Mouse (Mus musculus): ENCODE measurements around the gene Tk1.

Tk1 gene

DNA sequence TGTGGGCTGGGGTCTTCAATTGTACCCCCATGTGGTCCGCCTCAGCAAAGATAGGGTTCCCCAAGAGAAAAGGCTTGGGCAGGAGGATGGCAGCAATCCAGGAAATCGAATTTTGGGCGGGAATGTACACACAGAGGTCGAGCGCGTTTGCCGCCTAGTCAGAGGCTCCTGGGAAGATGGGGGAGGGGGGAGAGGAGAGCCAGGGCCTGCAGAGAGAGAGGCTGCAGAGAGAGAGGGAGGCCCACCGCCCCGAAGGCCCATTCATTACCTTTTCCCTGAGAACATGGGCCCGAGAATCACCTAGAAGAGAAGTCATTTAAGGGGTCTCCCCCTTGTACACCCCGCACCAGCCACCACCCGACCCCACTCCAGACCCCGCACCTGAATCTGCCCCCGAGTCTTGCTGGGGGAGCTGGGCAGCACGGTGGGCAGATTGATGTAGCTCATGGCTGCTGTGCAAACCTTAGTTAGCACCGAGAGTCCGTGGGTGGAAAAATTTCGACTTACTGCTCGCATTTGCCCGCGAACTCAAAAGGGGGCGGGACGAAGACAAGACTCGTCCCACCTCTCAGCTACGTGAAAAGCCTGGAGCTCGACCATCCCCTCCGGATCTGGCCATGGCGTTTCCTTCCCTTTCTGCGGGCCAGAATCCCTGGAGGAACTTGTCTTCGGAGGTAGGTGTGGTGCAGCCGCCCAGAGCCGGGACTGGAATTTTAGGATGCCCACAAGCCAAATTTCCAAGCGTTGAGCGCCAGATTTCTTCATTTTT, at the start of gene Tk1, which contains the start of gene Afmid:
Gene Tk1 (minus strand): TSS at position 760 of the 769 bp plus-strand sequence.
Gene Afmid (plus strand): TSS at position 592 of the 769 bp plus-strand sequence.
- peak; percentile 33 to 36 for DNase-seq

DNA sequence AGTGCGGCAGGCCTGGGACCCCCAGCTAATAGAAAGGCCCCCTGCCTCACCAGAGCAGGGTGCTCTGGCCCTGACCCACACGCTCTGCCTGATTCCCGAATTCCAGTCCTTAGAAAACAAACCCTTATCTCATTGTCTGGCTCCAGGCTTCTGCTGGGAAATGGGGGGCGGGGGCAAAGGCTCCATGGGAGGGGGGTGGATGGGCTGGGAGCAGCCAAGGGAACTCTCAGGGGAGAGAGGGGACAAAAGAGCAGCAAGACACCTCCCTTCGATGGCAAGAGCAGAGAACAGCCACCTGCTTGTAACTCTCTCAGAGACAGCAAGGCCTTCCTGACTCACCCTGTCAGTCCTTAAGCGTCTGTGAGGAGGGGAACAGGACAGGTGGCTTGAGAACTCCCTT, 49.8 kb upstream of the Tk1 start:
- DNase-seq: no peak

DNA sequence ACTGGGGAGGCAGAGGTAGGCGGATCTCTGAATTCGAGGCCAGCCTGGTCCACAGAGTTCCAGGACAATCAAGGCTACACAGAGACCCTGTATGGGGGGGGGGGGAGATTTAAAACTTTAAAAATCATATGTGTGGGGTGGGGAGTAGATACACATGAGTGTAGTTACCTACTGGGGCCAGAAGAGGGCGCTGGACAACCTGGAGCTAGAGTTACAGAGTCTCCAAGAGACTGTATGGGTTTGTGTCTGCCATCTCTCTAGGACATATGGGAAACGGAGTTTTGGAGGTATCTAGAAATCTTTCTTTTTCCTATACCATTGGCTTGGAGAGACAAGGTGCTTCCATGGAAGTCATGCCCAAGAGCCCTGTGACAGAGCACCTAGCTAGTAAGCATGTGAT, 48.5 kb upstream of the Tk1 start:
- DNase-seq: peak; percentile 40 to 41

DNA sequence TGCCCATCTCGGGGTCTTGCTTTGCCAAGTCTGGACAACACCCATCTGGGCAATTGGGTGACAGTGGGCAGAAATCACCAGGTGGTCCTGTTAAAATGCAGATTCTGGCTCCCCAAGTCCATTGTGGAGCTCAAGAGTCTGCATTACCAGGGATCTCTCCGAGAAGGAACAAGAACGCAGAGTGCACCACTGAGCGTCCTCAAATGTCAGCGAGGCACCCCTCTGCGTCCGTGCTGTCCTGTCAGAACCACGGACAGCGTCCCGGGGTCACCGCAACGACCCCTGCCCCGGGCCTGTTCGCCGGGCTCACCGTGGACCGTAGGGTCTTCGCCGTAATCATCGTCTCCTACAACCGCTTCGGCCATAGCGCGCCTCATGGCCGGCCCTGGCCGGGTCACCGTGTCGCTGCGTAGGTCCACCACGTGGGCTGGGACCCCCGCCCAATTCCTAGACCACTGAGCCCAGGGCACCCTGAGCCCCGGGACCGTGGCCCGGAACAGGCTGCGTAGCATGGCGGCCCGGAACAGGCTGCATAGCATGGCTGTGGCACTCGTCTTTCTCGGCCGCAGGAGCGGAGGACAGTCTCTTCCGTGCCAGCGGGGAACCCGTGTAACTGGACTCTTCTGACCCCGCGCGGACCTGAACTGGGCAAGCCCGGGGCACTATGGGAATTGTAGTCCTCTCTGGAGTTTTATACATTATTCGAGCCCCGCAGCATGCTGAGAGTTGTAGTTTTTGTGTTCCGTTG, 47.1 kb upstream of the Tk1 start, which contains the start of gene Tha1:
Gene Tha1 (minus strand): TSS at position 621 of the 748 bp plus-strand sequence.
- peak; percentile 44 to 52 for DNase-seq

DNA sequence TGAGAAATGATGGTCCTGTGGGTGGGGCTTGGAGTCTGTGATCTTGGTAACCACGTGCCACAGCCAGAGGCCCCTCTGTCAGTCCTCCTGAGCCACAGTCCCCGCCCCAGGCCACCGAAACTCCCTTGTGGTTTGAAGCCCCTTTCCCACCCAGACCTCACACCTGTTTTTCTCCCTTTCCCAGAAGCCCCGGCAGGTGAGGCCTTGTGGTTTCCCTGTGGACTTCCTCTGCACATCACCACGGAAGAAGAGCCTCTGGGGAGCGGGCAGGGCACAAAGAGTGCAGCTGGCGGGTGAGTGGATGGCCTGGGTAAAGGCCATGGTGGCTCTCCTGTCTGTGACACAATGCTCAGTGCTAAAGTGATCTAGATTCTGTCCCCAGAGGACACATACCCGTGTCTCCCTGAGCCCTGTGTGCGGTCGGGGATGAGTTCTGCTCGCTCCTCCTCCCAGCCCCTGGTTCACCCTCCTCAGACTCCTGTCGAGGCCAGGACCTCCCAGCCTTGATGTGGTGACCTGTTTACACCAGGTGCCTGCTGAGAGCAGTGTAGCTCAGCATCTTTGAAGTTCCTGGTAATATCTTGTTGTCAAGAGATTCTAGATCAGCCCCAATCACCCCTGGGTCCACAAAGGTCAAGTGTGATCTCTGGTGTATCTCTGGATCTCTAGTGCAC, 46.2 kb upstream of the Tk1 start:
- DNase-seq: peak; percentile 66 to 69

DNA sequence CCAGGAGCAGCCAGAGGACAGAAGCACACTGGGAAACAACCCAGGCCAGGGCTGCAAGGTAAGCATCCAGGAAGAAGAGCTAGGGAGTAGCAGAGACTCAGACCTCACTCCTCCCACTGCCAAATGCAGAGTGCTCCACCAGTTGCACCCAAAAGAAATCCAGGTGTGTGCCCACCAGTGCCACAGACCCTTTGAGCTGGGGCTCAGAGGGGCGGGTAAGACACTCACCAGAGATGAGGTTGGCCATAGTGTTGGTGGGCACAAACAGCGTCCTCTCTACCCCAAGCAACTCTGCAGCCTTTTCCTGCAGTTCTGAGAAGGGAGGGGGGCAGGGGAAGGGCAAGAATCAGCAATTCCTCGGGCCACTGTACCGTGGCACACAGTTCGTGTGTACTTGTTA, 45.5 kb upstream of the Tk1 start:
- DNase-seq: no peak

DNA sequence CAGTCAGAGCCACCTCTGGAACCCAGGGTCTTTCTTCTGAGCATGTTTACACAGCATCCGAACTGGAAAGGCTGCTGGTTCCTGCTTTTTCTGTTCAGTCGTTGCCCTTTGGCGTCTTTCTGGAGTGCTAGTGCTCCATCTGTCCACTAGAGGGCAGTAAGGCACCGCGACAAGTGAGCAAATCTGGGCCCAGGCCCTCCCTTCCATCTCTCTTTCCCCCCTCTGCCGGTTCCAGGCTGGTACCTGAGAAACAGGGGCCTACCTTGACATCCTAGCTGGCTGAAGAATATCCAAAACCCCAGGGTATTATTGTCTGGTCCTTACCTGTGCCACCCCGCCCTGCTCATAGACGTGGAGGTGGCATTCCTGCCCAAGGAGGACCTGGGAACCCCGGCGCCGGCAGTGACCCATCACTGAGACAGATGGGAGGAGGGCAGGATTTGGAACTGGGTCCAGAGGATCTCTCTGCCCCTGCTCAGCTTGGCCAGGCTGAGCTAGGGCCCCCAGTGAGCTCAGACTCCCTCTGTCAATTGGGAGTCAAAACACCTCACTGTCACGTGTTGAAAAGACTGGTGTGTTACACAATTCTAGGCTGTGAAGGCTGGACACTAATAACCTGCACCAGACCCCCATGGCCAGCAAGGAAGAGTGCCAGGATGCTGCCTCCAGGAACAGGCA, 44.9 kb upstream of the Tk1 start:
- DNase-seq: peak; percentile 85 to 86

DNA sequence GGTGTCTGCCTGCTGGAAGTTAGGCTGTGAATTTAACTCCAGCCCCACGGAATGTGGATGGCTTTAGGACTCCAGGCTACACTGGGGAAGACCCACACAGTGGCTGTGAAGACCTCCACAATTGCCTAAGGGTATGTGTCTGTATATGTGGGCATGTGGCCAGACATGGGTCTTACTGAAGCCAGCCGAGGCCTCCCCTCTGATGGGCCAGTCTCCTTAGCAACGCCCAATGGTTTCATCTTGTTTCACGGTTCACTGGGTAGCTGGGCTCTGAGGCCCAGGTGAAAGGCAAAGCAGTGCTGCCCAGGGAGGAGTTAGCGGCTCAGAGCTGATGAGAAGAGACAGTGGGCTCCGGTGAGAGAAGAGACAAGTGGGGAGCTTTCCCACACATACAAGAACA, 40.1 kb upstream of the Tk1 start:
- DNase-seq: no peak

DNA sequence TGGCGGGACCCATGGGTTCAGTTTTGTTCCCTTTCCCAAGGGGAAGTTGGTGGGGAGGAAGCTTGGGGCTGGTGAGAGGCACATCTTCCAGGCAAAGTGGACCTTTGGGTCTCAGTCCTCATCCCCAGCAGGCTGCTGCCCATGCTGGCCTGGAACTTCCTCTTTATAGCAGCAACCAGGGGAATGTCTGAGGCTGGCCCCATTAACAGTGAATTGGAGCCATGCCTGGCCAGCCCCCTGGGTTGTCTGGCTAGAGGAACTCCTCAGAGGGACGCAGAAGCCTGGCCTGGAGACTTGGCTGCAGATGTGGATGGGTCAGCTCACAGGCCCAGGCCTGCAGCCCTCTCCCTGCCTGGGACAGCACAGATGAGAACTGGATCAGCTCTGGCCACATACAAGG, 38.9 kb upstream of the Tk1 start:
- no peak for DNase-seq

DNA sequence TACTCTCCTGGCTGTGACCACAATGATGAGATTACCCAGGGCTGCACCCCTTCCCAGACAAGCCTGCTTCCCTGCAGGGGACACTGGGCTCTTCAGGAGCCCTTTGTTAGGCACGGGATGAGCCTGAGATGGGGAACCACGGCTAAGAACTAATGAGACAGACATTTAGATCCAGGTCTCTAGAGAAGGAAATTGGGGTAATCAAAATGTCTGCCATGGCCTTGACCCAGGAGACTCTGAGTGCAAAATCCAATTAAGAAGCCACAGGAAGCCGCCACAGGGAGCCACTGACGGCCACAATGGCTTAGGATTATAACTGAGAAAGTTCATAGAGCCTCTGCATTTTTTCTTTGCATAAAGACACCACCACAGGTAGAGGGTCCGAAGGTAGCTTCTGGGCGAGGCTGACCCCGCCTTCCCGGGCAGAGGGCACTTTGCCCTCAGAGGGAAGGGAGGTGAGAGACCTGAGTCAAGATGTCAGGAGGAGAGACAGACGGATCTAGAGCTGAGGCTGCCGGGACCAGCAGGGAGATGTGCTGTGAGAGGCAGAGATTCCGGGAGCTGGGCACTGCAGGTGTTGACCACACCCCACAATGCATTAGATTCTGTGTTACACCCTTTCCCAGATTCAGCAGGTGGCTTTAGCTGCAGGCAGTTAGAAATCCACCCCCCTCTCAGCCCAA, 37.4 kb upstream of the Tk1 start:
- DNase-seq: no peak

DNA sequence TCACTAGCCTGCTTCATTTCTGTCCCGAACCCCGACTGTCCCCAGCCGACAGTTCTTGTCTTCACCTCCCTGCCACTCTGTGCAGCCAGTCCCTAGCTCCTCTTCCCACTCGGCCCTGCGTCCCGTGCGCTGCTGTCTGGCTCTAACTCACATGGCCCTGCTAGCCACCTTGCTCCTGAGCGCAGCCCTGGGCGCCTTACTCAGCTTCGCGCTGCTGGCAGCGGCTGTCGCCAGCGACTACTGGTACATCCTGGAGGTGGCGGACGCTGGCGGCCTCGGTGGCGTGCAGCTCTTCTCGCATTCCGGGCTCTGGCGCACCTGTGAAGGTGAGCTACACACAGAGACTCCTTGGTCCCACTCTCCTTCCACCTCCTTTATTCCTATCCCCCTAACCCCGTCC, 34.7 kb upstream of the Tk1 start, which contains the start of gene Tmem235:
Gene Tmem235 (plus strand): TSS at position 152 of the 400 bp plus-strand sequence.
- peak in 1 of 2 experiments; percentile 12 for DNase-seq

DNA sequence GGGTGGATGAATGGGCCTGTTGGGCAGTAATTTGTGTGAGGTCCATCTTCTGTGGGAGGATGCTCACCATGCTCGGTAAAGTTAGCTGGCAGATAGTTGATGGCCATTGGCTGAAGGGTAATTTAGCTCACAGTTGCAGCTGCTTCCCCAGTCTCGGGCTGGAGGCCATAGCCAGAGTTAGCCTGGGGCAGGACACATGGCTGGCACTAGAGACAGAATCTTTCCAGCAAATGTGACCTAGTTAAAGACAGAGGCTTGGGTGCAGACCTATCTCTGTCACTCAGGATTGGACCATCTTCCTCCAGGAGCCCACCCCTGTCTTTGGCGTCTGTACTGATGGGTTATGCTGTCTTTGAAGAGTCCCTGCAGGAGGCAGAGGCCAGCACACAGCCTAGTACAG, 32.5 kb upstream of the Tk1 start:
- DNase-seq: no peak

DNA sequence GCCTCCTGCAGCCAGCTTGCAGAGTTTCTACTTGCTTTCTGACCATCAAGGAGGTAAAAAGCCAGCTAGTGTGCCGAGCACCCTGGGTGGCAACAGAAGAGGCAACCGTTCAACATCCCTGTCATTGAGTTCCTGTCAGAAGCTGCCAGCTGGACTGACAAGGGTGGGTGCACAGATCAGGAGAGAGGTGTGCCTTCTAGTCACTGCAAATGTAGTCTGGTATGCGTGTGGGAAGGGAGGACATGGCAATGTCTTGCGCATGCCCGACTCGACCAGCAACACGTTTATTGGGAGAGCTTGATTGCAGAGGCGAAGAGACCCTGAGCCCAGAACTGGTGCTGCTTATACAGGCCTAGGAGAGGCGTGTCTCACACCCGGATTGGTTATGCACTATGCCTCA, 31.6 kb upstream of the Tk1 start:
- DNase-seq: no peak

DNA sequence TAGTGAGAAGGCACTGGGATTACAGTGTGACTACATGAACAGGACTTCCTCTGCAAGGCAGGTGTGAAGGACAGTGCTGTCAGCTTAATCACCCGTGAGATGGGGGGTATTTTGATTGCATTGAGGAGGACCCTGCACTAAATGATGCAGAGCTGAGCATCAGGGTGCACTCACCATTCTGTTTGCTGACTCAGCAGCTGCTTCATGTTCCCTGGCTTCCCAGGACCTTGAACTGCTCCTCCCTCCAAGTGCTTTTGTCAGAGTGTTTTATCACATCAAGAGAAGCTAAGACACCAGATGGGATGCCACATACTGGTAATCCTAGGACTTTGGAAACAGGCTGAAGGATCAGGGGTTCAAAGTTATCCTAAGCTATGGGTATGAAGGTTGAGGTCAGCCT, 30.1 kb upstream of the Tk1 start:
- no peak for DNase-seq

DNA sequence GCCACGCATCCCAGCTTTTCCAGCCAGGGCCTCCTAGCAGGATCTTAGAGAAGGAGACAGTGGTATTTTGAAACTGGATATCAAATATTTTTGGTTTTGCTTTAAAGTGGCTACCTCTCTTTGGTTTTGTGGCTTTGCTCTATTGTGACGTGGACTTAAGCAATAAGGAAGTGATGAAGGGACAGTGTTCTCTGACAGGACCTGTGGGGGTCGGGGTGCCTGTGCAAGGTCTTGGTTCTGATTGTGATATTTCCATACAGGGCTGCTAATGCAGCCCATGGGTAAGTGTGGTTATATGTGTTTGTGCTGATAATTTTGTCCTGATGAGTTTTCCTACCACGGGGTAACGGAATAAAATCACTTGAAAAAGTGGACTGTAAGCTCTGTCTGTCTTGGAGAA, 29.5 kb upstream of the Tk1 start:
- DNase-seq: no peak

DNA sequence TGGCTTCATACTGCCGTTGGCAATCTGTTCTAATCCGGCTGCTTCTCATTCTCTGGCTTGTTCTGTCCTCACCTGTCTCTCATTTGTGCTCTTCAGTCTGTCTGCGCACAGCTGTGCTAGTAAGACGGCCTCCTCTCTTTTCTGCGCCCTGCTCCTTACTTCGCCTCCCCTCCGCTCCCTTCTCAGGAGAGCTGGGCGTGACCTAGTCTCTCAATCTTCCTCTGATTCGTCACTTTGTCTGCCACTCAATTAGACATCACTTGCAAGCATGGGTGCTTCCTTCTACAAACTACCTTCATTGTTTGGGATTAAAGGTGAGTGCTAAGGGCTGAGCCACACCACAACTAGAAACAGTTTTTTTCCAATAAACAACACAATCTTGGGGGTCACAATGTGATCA, 28.3 kb upstream of the Tk1 start:
- DNase-seq: no peak

DNA sequence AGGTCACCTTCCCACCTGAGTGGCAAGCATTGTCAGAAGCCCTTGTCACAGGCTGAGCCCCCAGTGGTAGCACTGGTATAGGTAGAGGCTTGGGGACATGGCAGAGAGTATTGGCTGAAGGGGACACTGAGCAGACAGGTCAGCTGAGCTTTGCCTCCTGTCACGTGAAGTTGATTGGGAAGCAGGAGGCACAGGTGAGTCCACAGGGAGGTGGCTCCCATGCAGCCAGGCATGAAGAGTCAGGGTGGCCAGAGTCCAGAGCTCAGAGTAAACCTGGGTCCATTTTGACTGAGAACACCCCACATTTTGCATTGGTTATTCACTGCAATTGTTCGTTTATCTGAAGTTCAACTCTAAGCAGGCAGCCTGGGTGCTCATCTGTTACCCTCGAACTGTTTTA, 27.0 kb upstream of the Tk1 start:
- no peak for DNase-seq

DNA sequence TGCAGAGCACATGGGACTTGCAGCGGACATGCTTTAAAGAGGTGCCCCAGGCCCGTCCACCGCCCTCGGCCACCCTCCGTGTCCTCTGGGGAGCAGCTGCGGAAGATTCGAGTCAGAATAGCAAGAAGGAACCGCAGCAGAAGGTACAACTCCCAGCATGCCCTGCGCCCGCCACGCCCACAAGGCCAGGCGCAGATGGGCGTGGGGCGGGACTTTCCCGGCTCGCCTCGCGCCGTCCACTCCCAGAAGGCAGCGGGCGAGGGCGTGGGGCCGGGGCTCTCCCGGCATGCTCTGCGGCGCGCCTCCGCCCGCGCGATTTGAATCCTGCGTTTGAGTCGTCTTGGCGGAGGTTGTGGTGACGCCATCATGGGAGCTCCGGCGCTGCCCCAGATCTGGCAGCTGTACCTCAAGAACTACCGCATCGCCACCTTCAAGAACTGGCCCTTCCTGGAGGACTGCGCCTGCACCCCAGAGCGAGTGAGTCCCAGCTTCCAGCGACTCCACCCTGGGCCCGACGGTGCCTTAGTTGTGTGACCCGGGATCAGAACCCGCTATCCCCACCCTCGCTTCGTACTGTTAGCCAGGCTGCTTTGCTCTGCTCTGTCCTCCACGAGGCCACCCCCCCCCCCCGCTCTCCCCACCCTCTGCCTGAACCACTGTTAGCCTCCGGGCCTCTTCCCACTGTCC, 23.2 kb upstream of the Tk1 start, which contains the start of gene Birc5:
Gene Birc5 (plus strand): TSS at position 267 of the 687 bp plus-strand sequence.
- DNase-seq: peak; percentile 99

DNA sequence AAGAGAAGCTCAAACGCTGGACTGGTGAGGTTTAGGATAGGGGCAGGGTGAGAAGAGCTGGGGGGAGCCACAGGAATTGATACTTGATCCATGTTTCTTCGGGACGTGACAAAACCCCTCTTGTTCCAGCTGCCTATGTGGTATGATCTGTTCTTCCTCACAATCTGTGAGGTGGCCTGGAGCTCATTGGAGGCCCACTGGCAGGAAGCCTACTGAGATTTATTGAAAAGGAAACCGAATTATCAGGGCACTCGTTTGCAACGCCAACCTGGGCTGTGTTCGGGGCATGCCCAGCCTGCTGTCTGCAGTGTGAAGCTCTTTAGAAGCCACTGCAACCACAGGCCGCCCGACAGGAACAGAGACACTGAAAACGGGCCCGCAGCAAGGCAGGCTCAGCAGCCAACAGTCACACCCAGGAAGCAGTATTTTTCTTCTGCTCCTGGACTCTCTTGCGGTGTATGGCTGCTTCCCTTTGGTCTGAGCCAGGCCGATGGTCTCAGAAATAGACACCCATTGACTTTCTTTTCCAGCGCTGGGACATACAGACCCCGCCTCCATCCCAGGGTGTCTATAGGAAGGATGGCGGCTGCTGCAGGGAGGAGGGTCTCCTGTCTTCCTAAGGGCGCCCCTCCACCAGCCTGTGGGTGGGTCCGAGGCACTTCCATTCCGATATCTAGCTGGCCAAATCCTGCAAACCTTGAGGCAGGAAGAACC, 22.5 kb upstream of the Tk1 start:
- peak in 1 of 2 experiments; percentile 52 for DNase-seq

DNA sequence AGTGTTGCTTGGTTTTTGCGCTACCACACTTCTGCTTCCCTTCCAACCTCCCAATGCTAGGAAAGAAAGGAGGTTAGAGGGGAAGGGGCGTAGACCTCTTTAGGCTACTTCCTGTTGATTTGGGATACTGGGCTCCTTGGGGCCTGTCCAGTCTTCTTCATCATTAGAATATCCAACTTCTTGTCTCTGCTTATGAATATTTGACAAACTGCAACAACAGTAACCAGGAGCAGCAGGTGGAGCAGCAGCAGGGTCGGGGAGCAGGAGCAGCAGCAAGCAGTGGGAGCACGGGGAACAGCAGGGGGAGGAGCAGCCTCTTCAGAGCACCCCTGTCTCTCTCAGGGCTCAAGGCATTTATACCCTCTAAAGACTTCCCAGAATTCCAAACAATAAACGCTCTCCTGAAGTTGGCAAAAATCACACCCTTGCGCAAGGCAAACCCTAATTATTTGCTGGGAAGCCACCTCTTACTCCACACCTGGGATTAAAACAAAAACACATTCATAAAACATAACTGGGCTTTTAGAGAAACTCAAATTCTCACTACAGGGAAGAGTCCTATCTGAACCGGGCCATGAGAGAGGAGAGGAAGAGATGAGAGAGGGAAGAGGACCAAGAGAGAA, 21.8 kb upstream of the Tk1 start:
- no peak for DNase-seq

Data from B cell, adult 2 months (primary cell).